Mouse (Mus musculus) Muller cell, postnatal 12 days (primary cell): ENCODE data around the gene Snrpg.
A peak's percentile ranks its signal among the peaks of the same experiment; 100 is the strongest.
"Not testable (repeated sequence)": the region's sequence is repeated elsewhere in the genome, so short reads cannot be mapped to it uniquely, and the experiment has no call there.

Experiments used
- DNase-seq: peaks from one replicate; pipeline ENCODE4 v3.0.0-alpha.2; 2015; ENCODE audit errors: inconsistent ontology term

The Snrpg gene

GRCm38 (mm10) chr6:86366853-86367249, 4.3 kb upstream of the Snrpg start:
- no peak for DNase-seq

GRCm38 (mm10) chr6:86368479-86368878, 2.6 kb upstream of the Snrpg start:
- DNase-seq, result no peak

GRCm38 (mm10) chr6:86370093-86370713, 901 bp upstream of the Snrpg start:
- no peak for DNase-seq

- peak; percentile 95 for DNase-seq
Observed at GRCm38 (mm10) chr6:86371340-86371911, 322 bp downstream of the Snrpg start.

- DNase-seq, result no peak
Observed at GRCm38 (mm10) chr6:86371950-86372516, 929 bp downstream of the Snrpg start.

GRCm38 (mm10) chr6:86373556-86373955, 2.5 kb downstream of the Snrpg start:
- DNase-seq, result no peak

GRCm38 (mm10) chr6:86378341-86378740, 7.2 kb downstream of the Snrpg start:
- DNase-seq, result no peak

- DNase-seq, result not testable (repeated sequence)
Observed at GRCm38 (mm10) chr6:86380112-86380511, 9.0 kb downstream of the Snrpg start.

- no peak for DNase-seq
Observed at GRCm38 (mm10) chr6:86382551-86382950, 11.4 kb downstream of the Snrpg start.

GRCm38 (mm10) chr6:86383370-86383769, 12.3 kb downstream of the Snrpg start:
- DNase-seq, result no peak

GRCm38 (mm10) chr6:86384692-86385091, 13.6 kb downstream of the Snrpg start:
- no peak for DNase-seq

- DNase-seq, result no peak
Observed at GRCm38 (mm10) chr6:86385362-86386104, 14.4 kb downstream of the Snrpg start.

- no peak for DNase-seq
Observed at GRCm38 (mm10) chr6:86387313-86387712, 16.2 kb downstream of the Snrpg start.

- no peak for DNase-seq
Observed at GRCm38 (mm10) chr6:86388461-86388860, 17.4 kb downstream of the Snrpg start.

- DNase-seq, result no peak
Observed at GRCm38 (mm10) chr6:86391326-86391725, 20.2 kb downstream of the Snrpg start.

- DNase-seq, result no peak
Observed at GRCm38 (mm10) chr6:86393187-86393586, 22.1 kb downstream of the Snrpg start.

- DNase-seq, result no peak
Observed at GRCm38 (mm10) chr6:86394078-86394720, 23.1 kb downstream of the Snrpg start.

- DNase-seq, result no peak
Observed at GRCm38 (mm10) chr6:86395021-86395420, 23.9 kb downstream of the Snrpg start.

- no peak for DNase-seq
Observed at GRCm38 (mm10) chr6:86395969-86396368, 24.9 kb downstream of the Snrpg start.

GRCm38 (mm10) chr6:86396581-86397256, 25.6 kb downstream of the Snrpg start, which contains the start of gene Pcyox1:
Pcyox1 (minus strand) TSS chr6:86397154.
- peak; percentile 93 for DNase-seq

- DNase-seq, result no peak
Observed at GRCm38 (mm10) chr6:86397257-86397980, 26.3 kb downstream of the Snrpg start.
